Mouse (Mus musculus): ENCODE data around the gene Ceacam16. TPM values are rescaled to one million over a fixed set of nuclear protein-coding genes. Genes with fewer than 3 reads are reported as not detected.

The Ceacam16 gene
- total RNA-seq, 2 experiments from 2014 or later: not detected

GRCm38 (mm10) chr7:19844521-19845171 lies 16.5 kb downstream of the Ceacam16 start:
- no peak for DNase-seq (ENCODE audit: low spot score in 2 of 2)

GRCm38 (mm10) chr7:19843561-19843960 lies 17.5 kb downstream of the Ceacam16 start:
- peak; percentile 35 to 49 for DNase-seq (ENCODE audit: low spot score in 2 of 2)

GRCm38 (mm10) chr7:19842885-19843504 lies 18.1 kb downstream of the Ceacam16 start:
- DNase-seq (ENCODE audit: low spot score in 2 of 2): no peak

GRCm38 (mm10) chr7:19841686-19842413 lies 19.2 kb downstream of the Ceacam16 start:
- no peak for DNase-seq (ENCODE audit: low spot score in 2 of 2)

- no peak for DNase-seq (ENCODE audit: low spot score in 2 of 2)
Observed at GRCm38 (mm10) chr7:19840936-19841335, 20.2 kb downstream of the Ceacam16 start.

GRCm38 (mm10) chr7:19840371-19840770 lies 20.7 kb downstream of the Ceacam16 start:
- DNase-seq (ENCODE audit: low spot score in 2 of 2): no peak

- DNase-seq (ENCODE audit: low spot score in 2 of 2): no peak
Observed at GRCm38 (mm10) chr7:19836843-19837242, 24.3 kb downstream of the Ceacam16 start.

GRCm38 (mm10) chr7:19834055-19834454 lies 27.0 kb downstream of the Ceacam16 start:
- no peak for DNase-seq (ENCODE audit: low spot score in 2 of 2)

- no peak for DNase-seq (ENCODE audit: low spot score in 2 of 2)
Observed at GRCm38 (mm10) chr7:19831837-19832236, 29.3 kb downstream of the Ceacam16 start.

GRCm38 (mm10) chr7:19830682-19831156 lies 30.4 kb downstream of the Ceacam16 start:
- peak in 1 of 2 experiments; percentile 39 for DNase-seq (ENCODE audit: low spot score in 2 of 2)

- DNase-seq (ENCODE audit: low spot score in 2 of 2): no peak
Observed at GRCm38 (mm10) chr7:19829694-19830093, 31.4 kb downstream of the Ceacam16 start.

GRCm38 (mm10) chr7:19826756-19827155 lies 34.3 kb downstream of the Ceacam16 start:
- no peak for DNase-seq (ENCODE audit: low spot score in 2 of 2)

GRCm38 (mm10) chr7:19824182-19824973 lies 36.7 kb downstream of the Ceacam16 start:
- DNase-seq (ENCODE audit: low spot score in 2 of 2): no peak

GRCm38 (mm10) chr7:19823256-19824181 lies 37.6 kb downstream of the Ceacam16 start:
- DNase-seq (ENCODE audit: low spot score in 2 of 2): no peak

- no peak for DNase-seq (ENCODE audit: low spot score in 2 of 2)
Observed at GRCm38 (mm10) chr7:19822604-19823058, 38.5 kb downstream of the Ceacam16 start, which contains the start of gene Bcl3. Gene Bcl3, minus strand, starts transcription at chr7:19822770.

GRCm38 (mm10) chr7:19822193-19822592 lies 38.9 kb downstream of the Ceacam16 start:
- DNase-seq (ENCODE audit: low spot score in 2 of 2): no peak

- DNase-seq (ENCODE audit: low spot score in 2 of 2): no peak
Observed at GRCm38 (mm10) chr7:19821633-19822032, 39.5 kb downstream of the Ceacam16 start.

- DNase-seq (ENCODE audit: low spot score in 2 of 2): no peak
Observed at GRCm38 (mm10) chr7:19820347-19821048, 40.6 kb downstream of the Ceacam16 start.

GRCm38 (mm10) chr7:19818875-19819274 lies 42.2 kb downstream of the Ceacam16 start:
- no peak for DNase-seq (ENCODE audit: low spot score in 2 of 2)

All from layer of hippocampus, postnatal 14 days (tissue).